Mouse (Mus musculus): Measurements from ENCODE around the gene Pls3. TPM values are rescaled to one million over a fixed set of nuclear protein-coding genes. Genes with fewer than 3 reads are reported as not detected.
"Not testable (repeated sequence)": the region's sequence is repeated elsewhere in the genome, so short reads cannot be mapped to it uniquely, and the experiment has no call there.

Gene Pls3
- polyA plus RNA-seq, 1 experiment from 2014 or later = 81.3 TPM

DNA sequence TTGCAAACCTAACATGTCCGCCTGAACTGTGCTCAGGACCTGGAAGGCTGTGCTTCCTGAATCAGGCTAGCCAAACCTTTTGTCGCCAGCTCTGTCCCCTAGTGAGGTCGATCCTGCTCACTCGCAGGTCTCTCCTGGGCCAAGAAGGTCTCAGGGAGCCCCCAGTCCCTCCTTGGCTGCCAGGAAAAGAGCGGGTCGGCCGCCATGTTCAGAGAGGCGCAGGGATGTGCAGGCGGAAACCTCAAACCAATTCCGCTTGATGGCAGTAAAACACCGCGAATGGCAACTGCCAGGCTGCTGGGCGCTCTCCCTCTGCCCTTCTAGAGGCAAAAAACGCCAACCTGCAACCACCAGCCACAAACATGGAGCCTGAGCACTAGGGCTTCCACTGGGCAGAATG is 117.0 kb downstream of the Pls3 start:
- not testable (repeated sequence) for H3K4me1 ChIP-seq (ENCODE audit: control insufficient read depth, insufficient read depth, low read length); H3K9me3 ChIP-seq (ENCODE audit: control insufficient read depth, low read length); H3K36me3 ChIP-seq (ENCODE audit: control insufficient read depth, insufficient read depth, low read length); H3K4me3 ChIP-seq (ENCODE audit: low read depth, low read length); H3K27ac ChIP-seq (ENCODE audit: low read depth, low read length); H3K4me2 ChIP-seq; H3K27me3 ChIP-seq (ENCODE audit: control insufficient read depth, insufficient read depth, low read length); H3K9ac ChIP-seq (ENCODE audit: low read length); ATAC-seq (ENCODE audit: low FRiP score)
- WGBS = 80% methylated on average over 14 of the region's 14 CpGs
- DNase-seq (ENCODE audit: low spot score, missing footprints) = peak; percentile 84

DNA sequence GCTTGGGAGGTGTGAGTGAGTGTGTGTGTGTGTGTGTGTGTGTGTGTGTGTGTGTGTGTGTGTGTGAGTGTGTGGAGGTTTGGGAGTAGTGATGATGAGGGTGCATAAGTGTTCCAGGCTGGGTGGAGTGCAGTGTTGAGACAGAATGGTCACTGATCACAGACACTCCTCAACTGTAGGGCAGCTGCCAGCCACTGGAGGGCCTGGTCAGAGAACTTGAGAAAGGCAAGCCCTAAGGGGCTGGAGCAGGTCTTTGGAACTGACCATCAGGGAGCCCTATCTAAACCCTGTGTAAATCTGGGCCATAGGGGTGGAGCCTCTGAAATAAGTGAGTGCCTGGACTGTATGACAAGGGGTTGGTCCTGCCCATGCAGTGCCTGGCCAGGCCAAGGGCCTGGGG is 120.5 kb downstream of the Pls3 start:
- not testable (repeated sequence) for H3K9ac ChIP-seq (ENCODE audit: low read length); H3K36me3 ChIP-seq (ENCODE audit: control insufficient read depth, insufficient read depth, low read length); H3K27me3 ChIP-seq (ENCODE audit: control insufficient read depth, insufficient read depth, low read length); H3K4me1 ChIP-seq (ENCODE audit: control insufficient read depth, insufficient read depth, low read length); H3K4me2 ChIP-seq; H3K4me3 ChIP-seq (ENCODE audit: low read depth, low read length); DNase-seq (ENCODE audit: low spot score, missing footprints); ATAC-seq (ENCODE audit: low FRiP score); H3K9me3 ChIP-seq (ENCODE audit: control insufficient read depth, low read length); H3K27ac ChIP-seq (ENCODE audit: low read depth, low read length)

- not testable (repeated sequence) for ATAC-seq (ENCODE audit: low FRiP score); H3K27me3 ChIP-seq (ENCODE audit: control insufficient read depth, insufficient read depth, low read length); H3K4me1 ChIP-seq (ENCODE audit: control insufficient read depth, insufficient read depth, low read length); H3K9ac ChIP-seq (ENCODE audit: low read length); H3K4me3 ChIP-seq (ENCODE audit: low read depth, low read length); H3K36me3 ChIP-seq (ENCODE audit: control insufficient read depth, insufficient read depth, low read length); H3K27ac ChIP-seq (ENCODE audit: low read depth, low read length); H3K9me3 ChIP-seq (ENCODE audit: control insufficient read depth, low read length); DNase-seq (ENCODE audit: low spot score, missing footprints); H3K4me2 ChIP-seq
- WGBS = 48% methylated on average over 4 of the region's 12 CpGs
These were observed 124.8 kb downstream of the Pls3 start for GRCm38 (mm10) chrX:75750126-75750725.

DNA sequence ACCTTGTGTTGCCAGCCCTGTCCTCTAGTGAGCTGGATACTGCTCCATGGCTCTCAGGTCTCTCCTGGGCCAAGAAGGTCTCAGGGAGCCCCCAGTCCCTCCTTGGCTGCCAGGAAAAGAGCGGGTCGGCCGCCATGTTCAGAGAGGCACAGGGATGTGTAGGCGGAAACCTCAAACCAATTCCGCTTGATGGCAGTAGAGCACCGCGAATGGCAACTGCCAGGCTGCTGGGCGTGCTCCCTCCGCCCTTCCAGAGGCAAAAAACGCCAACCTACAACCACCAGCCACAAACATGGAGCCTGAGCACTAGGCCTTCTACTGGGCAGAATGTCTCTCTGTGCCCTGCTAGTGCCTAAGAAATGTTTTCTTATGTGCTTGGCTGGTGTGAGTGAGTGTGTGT is 125.7 kb downstream of the Pls3 start:
- not testable (repeated sequence) for H3K9me3 ChIP-seq (ENCODE audit: control insufficient read depth, low read length); H3K27me3 ChIP-seq (ENCODE audit: control insufficient read depth, insufficient read depth, low read length); H3K36me3 ChIP-seq (ENCODE audit: control insufficient read depth, insufficient read depth, low read length); H3K27ac ChIP-seq (ENCODE audit: low read depth, low read length); H3K4me2 ChIP-seq; H3K4me3 ChIP-seq (ENCODE audit: low read depth, low read length); H3K9ac ChIP-seq (ENCODE audit: low read length); ATAC-seq (ENCODE audit: low FRiP score); H3K4me1 ChIP-seq (ENCODE audit: control insufficient read depth, insufficient read depth, low read length)
- 63% methylated on average over 10 of the region's 10 CpGs for WGBS
- DNase-seq (ENCODE audit: low spot score, missing footprints) = peak; percentile 87

GRCm38 (mm10) chrX:75744466-75744865 is 130.5 kb downstream of the Pls3 start:
- H3K27me3 ChIP-seq (ENCODE audit: control insufficient read depth, insufficient read depth, low read length); H3K27ac ChIP-seq (ENCODE audit: low read depth, low read length); ATAC-seq (ENCODE audit: low FRiP score); H3K4me3 ChIP-seq (ENCODE audit: low read depth, low read length); H3K9ac ChIP-seq (ENCODE audit: low read length); H3K4me2 ChIP-seq; H3K36me3 ChIP-seq (ENCODE audit: control insufficient read depth, insufficient read depth, low read length); H3K9me3 ChIP-seq (ENCODE audit: control insufficient read depth, low read length); H3K4me1 ChIP-seq (ENCODE audit: control insufficient read depth, insufficient read depth, low read length): not testable (repeated sequence)
- 74% methylated on average over 13 of the region's 14 CpGs for WGBS
- peak; percentile 84 for DNase-seq (ENCODE audit: low spot score, missing footprints)

GRCm38 (mm10) chrX:75739464-75739863 is 135.5 kb downstream of the Pls3 start:
- not testable (repeated sequence) for H3K4me1 ChIP-seq (ENCODE audit: control insufficient read depth, insufficient read depth, low read length); H3K27me3 ChIP-seq (ENCODE audit: control insufficient read depth, insufficient read depth, low read length); H3K9me3 ChIP-seq (ENCODE audit: control insufficient read depth, low read length); DNase-seq (ENCODE audit: low spot score, missing footprints); ATAC-seq (ENCODE audit: low FRiP score); H3K4me3 ChIP-seq (ENCODE audit: low read depth, low read length); H3K9ac ChIP-seq (ENCODE audit: low read length); H3K27ac ChIP-seq (ENCODE audit: low read depth, low read length); H3K4me2 ChIP-seq; H3K36me3 ChIP-seq (ENCODE audit: control insufficient read depth, insufficient read depth, low read length)
- 78% methylated on average over 1 of the region's 8 CpGs for WGBS
